Mouse (Mus musculus): ENCODE measurements at regions not wholly inside any gene's neighbourhood (a gene's known extent, or its start where the extent isn't known, plus 50 kb on each side); places are given as distances from the start of the nearest gene placed in this dataset.

- no peak for DNase-seq (ENCODE audit: low spot score in 2 of 2)
Measured at GRCm38 (mm10) chr15:24682167-24682566, 731.4 kb downstream of the Basp1 start.

DNA sequence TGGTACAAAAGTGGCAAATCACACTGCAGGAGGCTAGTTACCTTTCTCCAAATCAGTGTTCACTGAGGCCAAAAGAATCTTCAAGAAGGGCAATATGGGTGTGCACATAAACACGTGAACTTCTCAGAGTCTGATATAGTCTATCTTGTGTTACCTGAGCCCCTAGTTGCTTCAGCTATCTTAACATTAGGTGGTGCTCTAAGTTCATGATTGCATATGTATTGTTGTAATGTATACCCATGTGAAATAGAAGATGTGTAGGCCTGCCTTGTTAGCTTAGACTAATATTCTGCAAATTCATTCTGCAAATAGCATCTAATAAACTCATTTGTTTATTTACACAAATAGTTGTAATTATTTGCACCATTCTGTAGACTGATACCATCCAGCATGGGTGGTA is 764.6 kb downstream of the Basp1 start:
- DNase-seq (ENCODE audit: low spot score in 2 of 2) = no peak

DNA sequence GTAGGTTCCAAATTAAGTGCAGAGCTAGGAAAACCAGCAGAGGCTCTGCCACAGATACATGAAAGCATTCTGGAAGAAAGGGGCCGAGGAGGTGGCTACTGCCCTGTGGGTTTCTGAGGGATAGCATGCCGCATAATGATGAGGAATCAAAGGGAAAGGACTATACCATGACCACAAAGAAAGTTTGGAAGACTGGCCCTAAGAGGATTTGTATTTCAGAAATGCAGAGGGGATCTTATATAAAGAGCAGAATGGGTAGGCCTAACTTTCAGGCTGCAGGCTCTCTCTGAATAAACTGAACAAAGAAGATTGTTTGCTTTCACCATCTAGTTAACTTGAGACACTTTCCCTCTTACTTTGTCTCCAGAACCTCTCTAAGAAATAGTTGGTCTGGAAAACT is 777.9 kb downstream of the Basp1 start:
- no peak for DNase-seq (ENCODE audit: low spot score in 2 of 2)

DNA sequence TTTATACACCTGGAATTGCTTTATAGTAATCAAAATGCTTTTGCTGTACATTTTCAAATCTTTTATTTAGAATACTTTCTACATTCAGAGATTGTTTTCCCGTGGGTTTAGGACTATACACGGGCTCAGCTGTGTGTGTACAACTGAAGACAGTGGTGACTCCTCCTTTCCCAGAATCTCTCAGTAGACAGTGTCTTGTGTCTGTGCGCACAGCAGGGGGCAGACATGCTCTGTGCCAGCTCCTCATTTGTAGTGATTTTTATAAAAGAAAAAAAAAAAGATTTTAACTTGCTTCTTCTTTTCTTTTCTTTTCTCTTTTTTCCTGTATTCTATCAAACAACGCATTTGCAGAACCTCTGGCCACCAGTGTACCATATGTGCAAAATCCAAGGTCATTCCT is 817.3 kb downstream of the Basp1 start:
- peak; percentile 18 to 60 for DNase-seq (ENCODE audit: low spot score in 2 of 2)

DNA sequence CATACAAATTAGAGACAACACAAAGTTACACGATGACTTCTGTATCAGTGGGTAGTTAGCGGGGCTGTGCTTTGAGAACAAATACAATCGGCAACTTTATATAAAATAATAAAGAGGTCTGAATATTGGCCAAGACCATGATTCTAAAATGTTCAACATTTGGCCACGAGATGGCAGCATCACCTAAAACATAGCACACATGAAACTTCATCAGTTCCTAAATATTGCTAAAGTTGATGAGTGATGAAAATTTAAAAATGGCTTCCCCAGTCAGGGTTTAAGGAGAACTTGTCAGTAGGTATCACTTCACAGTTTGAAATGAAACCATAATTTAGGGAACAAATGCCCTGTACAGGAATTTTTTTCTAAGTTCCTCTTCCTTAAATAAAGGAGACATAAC is 824.6 kb downstream of the Basp1 start:
- peak in 1 of 2 experiments; percentile 43 for DNase-seq (ENCODE audit: low spot score in 2 of 2)

GRCm38 (mm10) chr15:24566981-24567380 is 846.6 kb downstream of the Basp1 start:
- DNase-seq (ENCODE audit: low spot score in 2 of 2) = peak in 1 of 2 experiments; percentile 7

DNA sequence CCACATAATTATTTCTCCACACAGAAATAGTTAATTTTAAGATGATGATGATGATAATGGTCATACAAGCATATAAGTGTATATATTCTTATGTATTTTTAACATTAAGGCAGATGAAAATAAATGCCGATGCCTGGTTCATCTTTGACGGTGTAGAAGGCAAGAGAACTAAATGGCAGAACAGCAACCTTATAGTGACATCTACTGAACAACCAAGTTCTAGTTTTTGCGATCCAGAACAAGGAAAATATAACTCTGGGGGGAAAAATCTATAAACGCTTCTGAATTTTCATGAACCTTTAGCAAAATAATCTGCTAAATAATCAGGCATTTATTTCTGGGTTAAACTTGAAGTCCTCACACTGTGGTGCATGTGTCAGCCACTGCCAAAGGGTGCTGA is 856.8 kb downstream of the Basp1 start:
- DNase-seq (ENCODE audit: low spot score in 2 of 2) = no peak

DNA sequence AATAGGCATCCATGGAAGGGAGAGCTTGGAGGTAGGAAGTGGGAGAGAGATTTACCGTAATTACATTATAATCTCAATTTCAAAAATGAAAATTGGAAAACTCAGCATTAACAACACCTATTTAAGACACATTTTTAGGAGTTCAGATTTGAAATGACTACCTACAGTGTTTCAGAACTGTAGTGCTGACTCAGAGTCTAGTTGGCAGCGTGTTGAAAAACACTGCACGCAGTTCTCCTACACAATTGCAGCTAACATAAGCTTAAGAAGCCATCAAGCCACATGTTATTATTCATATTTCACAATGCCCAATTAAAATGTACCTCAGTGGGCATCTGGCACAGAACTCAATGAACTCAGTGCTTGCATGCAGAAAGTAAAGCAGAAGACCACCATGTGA is 863.5 kb downstream of the Basp1 start:
- no peak for DNase-seq (ENCODE audit: low spot score in 2 of 2)

- DNase-seq (ENCODE audit: low spot score in 2 of 2) = no peak
Measured at GRCm38 (mm10) chr15:24530065-24530464, 883.5 kb downstream of the Basp1 start.

DNA sequence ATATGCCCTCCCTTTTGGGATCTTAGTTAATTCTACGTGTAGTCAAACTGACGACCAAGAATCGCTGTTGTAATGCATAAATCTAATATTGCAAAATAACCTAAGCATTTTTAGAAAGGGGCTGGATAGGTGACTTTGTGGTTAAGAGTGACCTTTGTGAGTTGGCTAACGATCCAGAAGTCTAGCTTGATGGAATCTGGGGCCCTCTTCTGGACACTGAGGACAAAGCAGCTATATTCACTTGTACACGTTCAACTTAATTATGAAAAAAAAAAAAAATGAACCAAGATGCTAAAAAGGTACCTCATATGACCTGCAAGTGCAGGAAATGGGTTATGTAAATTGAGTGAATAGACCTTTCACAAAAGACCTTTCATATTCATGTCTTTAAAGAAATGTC is 886.2 kb downstream of the Basp1 start:
- DNase-seq (ENCODE audit: low spot score in 2 of 2) = no peak

- no peak for DNase-seq (ENCODE audit: low spot score in 2 of 2)
Measured at GRCm38 (mm10) chr15:24513926-24514325, 899.6 kb downstream of the Basp1 start.

DNA sequence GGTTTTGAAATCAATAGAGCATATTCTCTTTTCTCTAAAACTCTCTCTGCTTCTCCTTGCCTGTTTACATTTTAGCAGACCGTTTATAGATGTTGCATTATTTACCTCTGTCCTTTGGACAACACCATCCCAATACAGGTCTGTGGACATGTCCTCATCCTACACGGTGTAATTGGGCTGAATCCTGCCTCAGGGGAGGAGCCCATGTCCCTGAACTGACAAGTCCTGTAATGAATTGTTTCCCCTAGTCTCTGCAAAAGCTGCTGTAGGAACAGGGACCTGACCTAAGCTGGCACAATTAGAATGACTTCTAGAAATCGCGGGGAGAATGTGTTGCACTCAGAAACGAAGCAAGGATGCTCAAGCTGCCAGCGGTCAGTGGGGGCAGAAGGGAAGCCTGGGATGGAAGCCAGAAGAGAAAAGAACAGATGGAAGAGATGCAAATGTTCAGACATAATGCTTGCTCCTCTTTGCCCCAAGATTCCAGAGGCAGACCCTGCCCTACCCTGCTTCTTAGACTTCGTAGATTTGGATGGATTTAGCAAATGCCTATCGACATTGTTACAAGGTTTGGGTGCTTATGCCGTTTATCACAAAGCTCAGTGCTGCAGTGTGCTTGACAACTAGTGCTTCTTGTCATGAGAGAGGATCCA is 911.5 kb downstream of the Basp1 start:
- peak in 1 of 2 experiments; percentile 4 for DNase-seq (ENCODE audit: low spot score in 2 of 2)

DNA sequence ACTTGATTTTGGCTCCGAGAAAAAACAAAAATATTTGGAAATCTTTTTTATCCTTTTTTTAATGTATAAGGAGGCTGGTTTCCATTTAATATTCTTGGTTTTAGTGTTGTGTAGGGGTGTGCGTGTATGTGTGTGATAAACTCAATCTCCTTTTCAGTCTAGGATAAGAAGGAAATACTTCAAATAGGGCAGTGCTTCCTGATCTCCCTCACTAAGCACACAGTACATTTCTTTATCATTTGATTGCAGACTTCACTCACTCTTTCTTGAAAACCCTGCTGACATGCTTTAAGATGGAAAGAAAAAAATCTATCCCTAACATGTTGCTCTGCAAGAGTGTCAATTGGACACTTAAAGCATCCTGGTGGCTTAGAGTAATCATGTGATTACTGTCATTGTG is 927.3 kb downstream of the Basp1 start:
- DNase-seq (ENCODE audit: low spot score in 2 of 2) = no peak

DNA sequence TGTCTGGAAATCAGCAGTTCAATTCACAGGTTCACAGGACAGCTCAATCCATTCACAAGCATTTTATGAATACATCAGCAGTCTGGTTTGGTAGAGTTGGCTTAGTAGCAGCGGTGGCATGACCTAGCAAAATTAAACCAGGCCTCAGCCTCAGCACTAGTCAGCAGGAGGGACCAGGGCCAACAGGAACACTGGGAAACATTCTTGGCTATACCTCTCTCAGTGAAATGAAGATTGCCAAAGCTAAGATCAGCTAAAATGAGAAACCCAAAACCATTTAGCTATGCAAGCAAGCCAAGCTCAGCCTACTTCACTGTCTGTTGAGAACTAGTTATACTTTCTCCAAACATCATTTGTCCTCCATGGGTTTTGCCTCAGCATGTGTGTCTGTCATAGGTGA is 945.3 kb downstream of the Basp1 start:
- DNase-seq (ENCODE audit: low spot score in 2 of 2) = no peak

GRCm38 (mm10) chr15:24457726-24458125 is 955.8 kb downstream of the Basp1 start:
- no peak for DNase-seq (ENCODE audit: low spot score in 2 of 2)

GRCm38 (mm10) chr15:24433083-24433482 is 980.5 kb downstream of the Basp1 start:
- DNase-seq (ENCODE audit: low spot score in 2 of 2) = no peak

- DNase-seq (ENCODE audit: low spot score in 2 of 2) = no peak
Measured at GRCm38 (mm10) chr15:24429154-24429553, 984.4 kb downstream of the Basp1 start.

- DNase-seq (ENCODE audit: low spot score in 2 of 2) = no peak
Measured at GRCm38 (mm10) chr15:24422333-24422942, 991.1 kb downstream of the Basp1 start.

- DNase-seq (ENCODE audit: low spot score in 2 of 2) = no peak
Measured at GRCm38 (mm10) chr15:24419736-24420135, 993.8 kb downstream of the Basp1 start.

DNA sequence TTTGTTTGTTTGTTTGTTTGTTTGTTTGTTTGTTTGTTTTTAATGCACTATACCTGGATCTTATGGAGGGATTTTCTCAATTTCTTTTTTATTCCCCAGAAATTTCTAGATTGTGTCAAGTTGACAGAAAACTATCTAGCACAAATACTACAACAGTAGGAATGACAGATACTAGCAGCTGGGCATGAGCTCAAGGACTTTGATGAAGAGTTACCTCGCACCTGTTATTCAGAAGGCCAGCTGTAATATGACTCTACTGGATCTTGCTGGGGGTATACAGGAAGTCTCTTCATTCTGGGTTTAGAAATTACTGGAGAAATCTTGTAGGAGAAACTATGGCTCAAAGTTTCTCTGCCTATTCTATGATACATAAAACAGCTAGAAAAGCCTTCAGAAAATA is 994.4 kb downstream of the Basp1 start:
- no peak for DNase-seq (ENCODE audit: low spot score in 2 of 2)

DNA sequence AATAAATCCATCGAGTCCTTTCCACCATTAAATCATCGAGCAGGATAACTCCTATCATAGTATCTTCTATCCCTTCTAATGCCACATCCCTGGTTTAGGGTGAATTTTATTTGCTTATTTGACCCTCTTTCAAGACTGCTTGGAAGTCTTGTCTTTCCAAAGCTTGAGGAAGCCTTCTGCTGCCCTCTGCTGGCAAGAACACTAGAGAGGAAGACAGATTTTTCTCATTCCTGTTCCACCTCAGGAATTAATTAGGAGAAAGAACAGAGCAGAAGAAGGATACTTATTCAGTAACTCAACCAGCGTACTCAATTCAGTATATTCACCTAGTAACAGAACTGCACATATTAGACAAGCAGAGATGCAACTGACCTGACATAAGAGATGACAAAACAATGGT is 1005.9 kb downstream of the Basp1 start:
- DNase-seq (ENCODE audit: low spot score in 2 of 2) = peak in 1 of 2 experiments; percentile 52

DNA sequence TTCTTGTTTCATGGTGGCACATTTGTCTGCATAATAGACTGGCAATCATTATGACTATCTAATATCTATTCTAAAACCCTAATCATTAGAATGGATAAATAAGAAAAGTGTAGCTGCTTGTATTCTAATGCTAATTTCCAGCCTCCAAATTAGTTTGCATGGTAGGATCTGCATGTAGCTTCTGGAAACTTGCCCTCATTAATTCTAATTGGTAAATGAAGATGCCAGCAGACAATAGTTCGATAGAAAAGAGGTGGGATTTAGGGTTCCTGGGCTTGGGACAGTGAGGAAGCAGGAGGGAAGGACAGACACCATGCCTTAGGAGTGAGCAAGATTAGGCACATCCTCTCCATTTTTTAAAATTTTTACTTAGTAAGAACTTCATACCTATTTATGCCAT is 1008.3 kb downstream of the Basp1 start:
- no peak for DNase-seq (ENCODE audit: low spot score in 2 of 2)

DNA sequence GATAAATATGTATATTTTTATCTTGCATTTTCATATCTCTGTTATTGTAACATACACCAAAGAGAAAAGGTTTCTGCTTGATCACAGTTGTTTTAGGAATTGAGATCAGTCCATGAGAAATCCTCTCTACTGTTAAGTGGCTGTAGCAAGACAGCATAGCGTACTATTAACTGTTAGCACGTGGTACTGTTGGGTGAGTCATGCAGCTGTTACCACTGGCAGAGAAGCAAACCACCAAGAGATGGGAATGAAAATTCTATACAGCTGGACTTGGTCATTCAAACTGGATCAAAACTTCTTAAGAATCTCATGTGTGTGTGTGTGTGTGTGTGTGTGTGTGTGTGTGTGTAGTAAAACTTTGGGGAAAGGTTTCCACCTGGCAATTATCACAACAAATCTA is 1013.5 kb downstream of the Basp1 start:
- DNase-seq (ENCODE audit: low spot score in 2 of 2) = no peak

GRCm38 (mm10) chr15:24358398-24358797 is 1055.2 kb downstream of the Basp1 start:
- no peak for DNase-seq (ENCODE audit: low spot score in 2 of 2)
